Mouse (Mus musculus) midbrain, embryonic 11.5 days (tissue): Measurements from ENCODE around the gene Tm9sf4. TPM values are rescaled to one million over a fixed set of nuclear protein-coding genes. Genes with fewer than 3 reads are reported as not detected.

Experiments
- ATAC-seq: fragments of 200-750 bp; cut with Nextera tagmentation; 2 replicates; pipeline ENCODE4 v1.8.0; 2017; ENCODE audit warnings: moderate TSS enrichment, moderate library complexity; ENCODE audit not compliant: low FRiP score
- DNase-seq: peaks from one replicate; pipeline ENCODE4 v3.0.0; 2015; ENCODE audit warnings: low spot score; ENCODE audit errors: missing footprints
- H3K27ac ChIP-seq: fragments of 300-500 bp; sonication (generic); 2 replicates; pipeline ENCODE4 v1.5.1; 2014; ENCODE audit warnings: low read depth, low read length
- H3K27me3 ChIP-seq: fragments of 300-500 bp; sonication (generic); 2 replicates; pipeline ENCODE4 v1.6.1; 2014; ENCODE audit warnings: mild to moderate bottlenecking, low read length, moderate library complexity, mixed read lengths; ENCODE audit not compliant: control insufficient read depth, insufficient read depth
- H3K36me3 ChIP-seq: fragments of 300-500 bp; sonication (generic); 2 replicates; pipeline ENCODE4 v1.6.1; 2014; ENCODE audit warnings: mild to moderate bottlenecking, low read length, moderate library complexity, mixed read lengths; ENCODE audit not compliant: control insufficient read depth, insufficient read depth
- H3K4me1 ChIP-seq: fragments of 300-500 bp; sonication (generic); 2 replicates; pipeline ENCODE4 v1.6.1; 2014; ENCODE audit warnings: low read length; ENCODE audit not compliant: control insufficient read depth, insufficient read depth
- H3K4me2 ChIP-seq: fragments of 300-500 bp; sonication (generic); 2 replicates; pipeline ENCODE4 v1.6.1; 2014; ENCODE audit warnings: mild to moderate bottlenecking, moderate library complexity
- H3K4me3 ChIP-seq: fragments of 300-500 bp; sonication (generic); 2 replicates; pipeline ENCODE4 v1.5.1; 2014; ENCODE audit warnings: low read depth, low read length
- H3K9ac ChIP-seq: fragments of 300-500 bp; sonication (generic); 2 replicates; pipeline ENCODE4 v1.6.1; 2014; ENCODE audit warnings: low read length
- H3K9me3 ChIP-seq: fragments of 300-500 bp; sonication (generic); 2 replicates; pipeline ENCODE4 v1.6.1; 2016; ENCODE audit warnings: low read length; ENCODE audit not compliant: control insufficient read depth
- WGBS: fragments of 180-500 bp; shearing (Covaris S2); extraction: QIAGEN DNeasy Blood & Tissue Kit; methylation state at CpG from one replicate; pipeline ENCODE4 v1.1.7; 2014; 5-methylcytosine and 5-hydroxymethylcytosine counted together
- polyA plus RNA-seq: library from polyadenylated mRNA; unstranded; fragments of >200 nt; fragmentation: Nextera tagmentation; extraction: Ambion mirVana; gene quantifications from 2 replicates; pipeline ENCODE4 v1.2.1, GENCODE M21; 2014

Gene Tm9sf4
- polyA plus RNA-seq, 1 experiment from 2014 or later = 85.9 TPM

DNA sequence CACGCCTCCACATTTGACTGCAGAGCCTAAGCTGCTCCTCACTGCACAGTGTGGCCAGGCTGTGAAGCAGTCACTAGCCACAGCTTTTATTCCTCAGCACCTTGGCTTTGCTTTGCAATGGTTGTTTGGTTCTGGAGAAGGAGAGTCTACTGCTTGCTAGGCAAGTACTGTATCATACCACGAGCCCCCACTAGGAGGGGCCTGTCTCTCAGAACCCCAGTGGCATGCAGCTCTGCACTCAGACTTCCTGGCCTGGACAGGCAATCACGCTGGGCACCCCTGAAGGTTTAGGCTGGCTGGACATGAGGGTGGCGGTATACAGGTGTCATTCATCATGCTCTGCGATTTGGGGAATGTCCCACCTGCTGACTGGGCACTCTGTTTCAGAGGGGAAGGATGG is 26.9 kb upstream of the Tm9sf4 start:
- no peak for DNase-seq
- H3K27me3 ChIP-seq = no peaks in the 10 kb centered on the region
- ATAC-seq = no peak
- H3K4me1 ChIP-seq = no peaks in the 10 kb centered on the region
- 45% methylated on average over 5 of the region's 5 CpGs for WGBS
- no peak overlapping the region for H3K4me2 ChIP-seq
- no peaks in the 10 kb centered on the region for H3K36me3 ChIP-seq
- no peak overlapping the region for H3K9ac ChIP-seq
- no peak overlapping the region for H3K27ac ChIP-seq
- no peaks in the 10 kb centered on the region for H3K9me3 ChIP-seq
- H3K4me3 ChIP-seq = no peak overlapping the region

DNA sequence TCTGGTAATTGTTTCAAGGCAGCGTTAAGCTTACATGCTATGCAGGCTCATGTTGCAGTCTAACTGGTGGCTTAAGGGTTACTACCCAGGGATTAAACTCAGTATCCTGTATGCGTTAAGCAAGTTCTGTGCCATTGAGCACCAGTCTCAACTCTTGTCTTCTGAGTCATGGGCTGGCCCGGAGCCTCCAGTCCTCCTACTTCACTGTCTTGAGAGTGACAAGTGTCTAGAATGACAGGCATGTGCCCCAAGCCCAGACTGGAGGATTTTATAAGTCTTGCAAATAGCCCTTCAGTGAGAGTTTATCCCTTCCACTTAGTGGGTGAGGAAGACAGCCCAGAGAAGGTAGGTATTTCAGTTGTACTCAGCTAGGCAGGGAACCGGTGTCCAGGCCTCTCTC is 24.9 kb upstream of the Tm9sf4 start:
- Histone ChIP-seq H3K4me3 (no peak overlapping the region), H3K4me2 (no peak overlapping the region), H3K4me1 (peaks cover 6% of the 10 kb centered on the region; the same call in 1 of the 2 replicates), H3K9ac (no peak overlapping the region), H3K9me3 (no peaks in the 10 kb centered on the region), H3K36me3 (no peaks in the 10 kb centered on the region), H3K27me3 (no peaks in the 10 kb centered on the region), H3K27ac (no peak overlapping the region)
- ATAC-seq (no peak), DNase-seq (no peak)
- 62% methylated on average over 4 of the region's 4 CpGs for WGBS

DNA sequence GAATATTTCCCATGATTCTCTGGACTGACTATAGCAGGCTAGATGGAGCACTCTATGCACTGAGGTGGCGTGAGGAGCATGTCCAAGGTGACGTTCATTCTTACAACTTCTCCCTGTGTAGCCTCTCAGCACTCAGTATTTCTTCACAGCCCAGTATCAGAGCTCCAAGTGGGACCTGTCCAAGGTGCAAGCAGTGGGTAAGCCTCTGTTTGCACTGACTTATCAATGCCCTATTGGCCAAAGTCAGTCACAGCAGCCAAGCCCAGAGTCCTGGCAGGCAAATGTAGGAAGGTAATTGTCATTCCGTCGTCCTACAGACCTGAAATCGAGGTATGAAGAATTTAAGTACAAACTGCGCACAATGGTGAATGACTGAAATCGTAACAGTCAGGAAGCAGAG is 21.9 kb upstream of the Tm9sf4 start:
- H3K4me1 ChIP-seq = peaks cover 6% of the 10 kb centered on the region; the same call in 1 of the 2 replicates
- H3K36me3 ChIP-seq = no peaks in the 10 kb centered on the region
- H3K9me3 ChIP-seq = no peaks in the 10 kb centered on the region
- H3K9ac ChIP-seq = no peak overlapping the region
- ATAC-seq (no peak), DNase-seq (no peak)
- no peak overlapping the region for H3K4me3 ChIP-seq
- H3K27me3 ChIP-seq = no peaks in the 10 kb centered on the region
- no peak overlapping the region for H3K4me2 ChIP-seq
- 86% methylated on average over 7 of the region's 7 CpGs for WGBS
- H3K27ac ChIP-seq = no peak overlapping the region

DNA sequence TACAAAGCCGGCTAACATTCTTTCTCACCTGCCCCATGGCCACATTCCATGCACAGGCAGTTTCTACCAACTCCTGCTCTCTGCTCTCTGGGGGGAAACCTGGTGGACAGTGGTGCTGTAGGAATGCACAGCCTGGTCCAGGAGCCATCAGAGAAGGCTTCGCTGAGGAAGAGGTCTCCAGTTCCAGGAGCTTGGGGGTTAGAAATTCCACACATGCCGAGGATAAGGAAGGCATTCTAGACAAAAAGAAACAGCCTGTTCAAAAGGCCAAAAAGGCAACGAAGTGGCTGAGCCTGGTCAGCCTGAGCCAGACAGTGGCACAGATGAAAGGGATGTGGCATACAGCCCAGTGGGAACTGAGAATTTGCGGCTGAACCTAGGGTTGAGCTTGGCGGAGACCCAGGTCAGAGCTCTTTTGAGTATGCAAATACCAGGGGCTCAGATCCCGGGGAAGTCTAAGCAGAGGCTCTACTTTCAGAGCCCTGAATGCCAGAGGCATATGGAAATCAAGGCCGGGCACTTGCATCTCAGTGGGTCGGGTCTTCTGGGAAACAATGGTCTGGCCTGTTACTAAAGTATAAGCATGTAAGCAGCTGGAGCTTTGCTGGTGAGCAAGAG is 21.0 kb upstream of the Tm9sf4 start:
- no peaks in the 10 kb centered on the region for H3K27me3 ChIP-seq
- no peaks in the 10 kb centered on the region for H3K9me3 ChIP-seq
- H3K27ac ChIP-seq = no peak overlapping the region
- no peak overlapping the region for H3K9ac ChIP-seq
- no peak overlapping the region for H3K4me3 ChIP-seq
- H3K4me2 ChIP-seq = no peak overlapping the region
- peak; percentile 66; the same call in 1 of the 2 replicates for ATAC-seq
- DNase-seq = peak; percentile 88
- H3K36me3 ChIP-seq = no peaks in the 10 kb centered on the region
- peaks cover 6% of the 10 kb centered on the region; the same call in 1 of the 2 replicates for H3K4me1 ChIP-seq
- WGBS = 9% methylated on average over 9 of the region's 9 CpGs

DNA sequence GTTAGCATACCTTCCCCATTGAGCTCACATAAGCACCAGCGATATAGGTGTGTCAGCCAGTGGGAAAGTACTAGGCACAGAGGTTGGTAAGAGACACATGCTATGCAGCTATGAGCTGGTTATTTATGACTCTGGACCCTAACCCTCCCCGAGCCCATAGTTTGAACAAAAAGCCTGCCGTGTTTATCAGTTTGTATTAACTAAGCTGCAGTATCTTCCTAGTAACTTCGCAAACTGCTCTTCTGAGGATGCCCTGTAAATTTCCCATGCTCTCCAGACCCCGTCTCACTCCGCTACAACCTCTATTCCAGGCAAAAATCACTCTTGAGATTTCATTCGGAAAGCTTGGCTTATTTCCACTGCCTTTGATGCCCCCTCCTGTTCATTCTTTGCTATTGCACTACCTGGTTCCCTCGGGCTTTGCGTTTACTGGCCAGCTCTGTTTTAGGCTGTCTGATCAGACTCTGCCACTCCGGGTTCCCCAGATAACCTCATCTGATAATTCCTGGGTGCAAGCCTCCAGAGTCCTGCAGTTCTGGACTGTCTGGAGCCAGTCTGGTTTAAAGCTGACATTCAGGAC is 18.4 kb upstream of the Tm9sf4 start:
- Histone ChIP-seq H3K27ac (no peak overlapping the region), H3K27me3 (no peaks in the 10 kb centered on the region), H3K9me3 (no peaks in the 10 kb centered on the region), H3K4me3 (no peak overlapping the region), H3K9ac (no peak overlapping the region), H3K4me1 (peaks cover 6% of the 10 kb centered on the region; the same call in 1 of the 2 replicates), H3K4me2 (no peak overlapping the region), H3K36me3 (no peaks in the 10 kb centered on the region)
- WGBS = 37% methylated on average over 10 of the region's 10 CpGs
- peak; percentile 94 for DNase-seq
- ATAC-seq = no peak

DNA sequence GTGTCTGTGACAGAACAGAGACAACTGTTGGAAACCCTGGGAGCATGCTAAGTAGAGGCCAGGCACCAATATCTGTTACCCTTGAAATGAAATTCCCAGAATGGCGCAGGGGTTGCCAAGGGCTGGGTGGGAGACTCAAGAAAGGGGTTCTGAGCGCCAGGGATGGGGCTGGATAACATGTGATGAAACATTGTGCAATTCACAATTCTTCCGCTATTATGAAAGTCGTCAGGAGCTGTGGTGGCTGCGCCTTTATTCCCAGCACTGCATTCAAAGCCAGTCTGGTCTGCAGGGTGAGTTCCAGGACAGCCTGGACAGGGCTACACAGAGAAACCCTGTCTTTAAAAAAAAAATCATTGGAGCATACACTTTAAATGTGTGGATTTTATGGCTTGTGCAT is 15.8 kb upstream of the Tm9sf4 start:
- H3K9me3 ChIP-seq = no peaks in the 10 kb centered on the region
- no peak overlapping the region for H3K4me3 ChIP-seq
- no peak overlapping the region for H3K4me2 ChIP-seq
- ATAC-seq (no peak), DNase-seq (no peak)
- H3K4me1 ChIP-seq = no peaks in the 10 kb centered on the region
- H3K27me3 ChIP-seq = no peaks in the 10 kb centered on the region
- 77% methylated on average over 5 of the region's 5 CpGs for WGBS
- H3K27ac ChIP-seq = no peak overlapping the region
- H3K9ac ChIP-seq = no peak overlapping the region
- no peaks in the 10 kb centered on the region for H3K36me3 ChIP-seq

DNA sequence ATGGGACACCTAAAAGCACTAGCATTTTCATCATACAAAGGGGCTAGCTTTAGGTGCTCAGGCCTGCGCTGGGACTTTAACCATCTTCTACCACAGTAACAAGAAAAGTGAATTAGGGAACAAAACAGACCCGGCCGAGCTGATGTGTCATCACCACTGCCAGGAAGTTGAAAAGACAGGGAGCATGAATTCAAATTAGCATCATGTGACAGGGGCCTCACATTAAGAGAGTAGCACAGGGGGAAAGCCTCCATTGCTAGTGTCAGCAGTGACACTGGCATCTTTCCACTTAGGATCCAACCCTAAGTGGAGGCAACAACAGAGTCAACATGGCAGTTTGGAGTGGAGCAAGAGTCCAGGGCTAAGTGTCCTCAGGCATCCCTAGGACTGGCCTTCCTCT is 13.9 kb upstream of the Tm9sf4 start:
- no peak overlapping the region for H3K4me3 ChIP-seq
- H3K9ac ChIP-seq = no peak overlapping the region
- no peaks in the 10 kb centered on the region for H3K9me3 ChIP-seq
- DNase-seq (no peak), ATAC-seq (no peak)
- no peaks in the 10 kb centered on the region for H3K27me3 ChIP-seq
- no peaks in the 10 kb centered on the region for H3K4me1 ChIP-seq
- H3K27ac ChIP-seq = no peak overlapping the region
- no peaks in the 10 kb centered on the region for H3K36me3 ChIP-seq
- H3K4me2 ChIP-seq = no peak overlapping the region
- WGBS = 88% methylated on average over 3 of the region's 3 CpGs

DNA sequence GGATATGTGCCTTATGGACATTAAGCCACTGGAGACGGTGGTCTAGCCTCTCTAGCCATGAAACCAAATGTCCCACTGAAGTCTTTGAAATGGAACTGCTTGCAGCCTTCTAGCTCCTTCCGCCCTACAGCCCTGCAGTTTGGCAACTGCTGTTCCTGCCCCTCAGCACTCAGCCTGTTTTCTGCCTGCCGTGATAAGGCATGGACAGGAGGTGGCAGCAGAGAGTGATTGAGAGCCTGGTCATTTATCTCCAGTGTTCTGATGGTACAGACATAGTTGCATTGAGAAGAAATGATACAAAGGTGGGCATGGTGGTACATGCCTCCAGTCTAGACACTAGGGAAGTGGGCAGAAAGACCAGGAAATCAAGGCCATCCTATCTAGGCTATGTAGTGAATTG is 13.4 kb upstream of the Tm9sf4 start:
- Histone ChIP-seq H3K4me3 (no peak overlapping the region), H3K27me3 (no peaks in the 10 kb centered on the region), H3K36me3 (no peaks in the 10 kb centered on the region), H3K27ac (no peak overlapping the region), H3K9ac (no peak overlapping the region), H3K9me3 (no peaks in the 10 kb centered on the region), H3K4me1 (no peaks in the 10 kb centered on the region), H3K4me2 (no peak overlapping the region)
- ATAC-seq (no peak), DNase-seq (peak; percentile 96)
- WGBS = 17% methylated on average over 3 of the region's 3 CpGs

DNA sequence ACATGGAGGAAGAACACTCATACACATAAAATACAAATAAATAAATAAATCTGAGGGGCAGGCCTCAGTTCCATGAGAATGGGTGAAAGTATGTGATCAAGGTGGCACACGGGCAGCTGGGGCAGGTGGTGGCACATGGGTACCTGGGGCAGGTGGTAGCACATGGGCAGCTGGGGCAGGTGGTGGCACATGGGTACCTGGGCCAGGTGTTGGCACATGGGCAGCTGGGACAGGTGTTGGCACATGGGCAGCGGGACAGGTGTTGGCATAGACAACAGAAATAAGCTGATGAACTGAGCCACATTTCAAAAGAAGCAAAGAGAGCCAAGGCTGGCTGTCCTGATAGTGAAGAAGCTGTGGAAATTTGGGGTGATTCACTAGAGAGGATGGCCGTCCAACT is 11.4 kb upstream of the Tm9sf4 start:
- H3K4me1 ChIP-seq = no peaks in the 10 kb centered on the region
- H3K4me2 ChIP-seq = no peak overlapping the region
- no peaks in the 10 kb centered on the region for H3K9me3 ChIP-seq
- ATAC-seq (no peak), DNase-seq (no peak)
- WGBS = 82% methylated on average over 3 of the region's 3 CpGs
- no peaks in the 10 kb centered on the region for H3K27me3 ChIP-seq
- no peak overlapping the region for H3K27ac ChIP-seq
- no peak overlapping the region for H3K4me3 ChIP-seq
- H3K36me3 ChIP-seq = no peaks in the 10 kb centered on the region
- H3K9ac ChIP-seq = no peak overlapping the region
